Mouse (Mus musculus): ENCODE measurements around the gene Aip. TPM values are rescaled to one million over a fixed set of nuclear protein-coding genes. Genes with fewer than 3 reads are reported as not detected.

Aip gene
- 91.2 and 93.7 TPM in 2 replicates for polyA plus RNA-seq (2014; fragmentation: Nextera tagmentation; extraction: Ambion mirVana)

GRCm38 (mm10) chr19:4125741-4126696 is at the start of gene Aip:
TSS of gene Aip (minus strand) at chr19:4125858.
- Histone ChIP-seq H3K4me1 (ENCODE audit: control insufficient read depth, insufficient read depth, low read length) (peaks cover 12% of the 10 kb centered on the region), H3K4me3 (ENCODE audit: low read depth, low read length) (peak within 1 kb of the TSS; percentile 60), H3K9me3 (ENCODE audit: control insufficient read depth, low read length) (no peaks in the 10 kb centered on the region), H3K27me3 (ENCODE audit: control insufficient read depth, insufficient read depth, low read length) (no peaks in the 10 kb centered on the region), H3K9ac (ENCODE audit: low read length) (peak within 1 kb of the TSS; percentile 71), H3K4me2 (ENCODE audit: low read depth, severe bottlenecking) (peak within 1 kb of the TSS; percentile 65), H3K36me3 (ENCODE audit: control insufficient read depth, insufficient read depth, low read length) (peaks cover 5% of the 10 kb centered on the region; the same call in 1 of the 2 replicates), H3K27ac (replicated peaks; ENCODE audit: low read depth, low read length) (no peak within 1 kb of the TSS)
- peak; percentile 99 for DNase-seq (ENCODE audit: low spot score)
- peak; percentile 92 for ATAC-seq (ENCODE audit: insufficient number of reproducible peaks, low FRiP score, low TSS enrichment, low read depth)
- under 1% methylated on average over 45 of the region's 64 CpGs for WGBS

- H3K9ac ChIP-seq (ENCODE audit: low read length): no peak overlapping the region
- no peak overlapping the region for H3K4me3 ChIP-seq (ENCODE audit: low read depth, low read length)
- no peaks in the 10 kb centered on the region; the same call in 1 of the 2 replicates for H3K36me3 ChIP-seq (ENCODE audit: control insufficient read depth, insufficient read depth, low read length)
- no peaks in the 10 kb centered on the region for H3K27me3 ChIP-seq (ENCODE audit: control insufficient read depth, insufficient read depth, low read length)
- H3K4me2 ChIP-seq (ENCODE audit: low read depth, severe bottlenecking): no peak overlapping the region
- 42% methylated on average over 11 of the region's 11 CpGs for WGBS
- no peak overlapping the region for H3K27ac ChIP-seq (replicated peaks; ENCODE audit: low read depth, low read length)
- no peaks in the 10 kb centered on the region for H3K9me3 ChIP-seq (ENCODE audit: control insufficient read depth, low read length)
- DNase-seq (ENCODE audit: low spot score): no peak
- ATAC-seq (ENCODE audit: insufficient number of reproducible peaks, low FRiP score, low TSS enrichment, low read depth): no peak
- H3K4me1 ChIP-seq (ENCODE audit: control insufficient read depth, insufficient read depth, low read length): peaks cover 15% of the 10 kb centered on the region
Measured at GRCm38 (mm10) chr19:4172925-4173324, 47.3 kb upstream of the Aip start.

GRCm38 (mm10) chr19:4171393-4172290 is 46.0 kb upstream of the Aip start:
- 64% methylated on average over 13 of the region's 13 CpGs for WGBS
- Histone ChIP-seq H3K4me3 (ENCODE audit: low read depth, low read length) (no peak overlapping the region), H3K4me2 (ENCODE audit: low read depth, severe bottlenecking) (no peak overlapping the region), H3K27me3 (ENCODE audit: control insufficient read depth, insufficient read depth, low read length) (no peaks in the 10 kb centered on the region), H3K9me3 (ENCODE audit: control insufficient read depth, low read length) (no peaks in the 10 kb centered on the region), H3K27ac (replicated peaks; ENCODE audit: low read depth, low read length) (no peak overlapping the region), H3K9ac (ENCODE audit: low read length) (peak overlapping the region; percentile 12), H3K36me3 (ENCODE audit: control insufficient read depth, insufficient read depth, low read length) (no peaks in the 10 kb centered on the region; the same call in 1 of the 2 replicates), H3K4me1 (ENCODE audit: control insufficient read depth, insufficient read depth, low read length) (peaks cover 15% of the 10 kb centered on the region)
- no peak for ATAC-seq (ENCODE audit: insufficient number of reproducible peaks, low FRiP score, low TSS enrichment, low read depth)
- no peak for DNase-seq (ENCODE audit: low spot score)

GRCm38 (mm10) chr19:4170723-4171392 is 45.2 kb upstream of the Aip start:
- Histone ChIP-seq H3K4me2 (ENCODE audit: low read depth, severe bottlenecking) (no peak overlapping the region), H3K4me1 (ENCODE audit: control insufficient read depth, insufficient read depth, low read length) (peaks cover 14% of the 10 kb centered on the region), H3K4me3 (ENCODE audit: low read depth, low read length) (no peak overlapping the region), H3K27me3 (ENCODE audit: control insufficient read depth, insufficient read depth, low read length) (no peaks in the 10 kb centered on the region), H3K9ac (ENCODE audit: low read length) (peak overlapping the region; percentile 83; the same call in 1 of the 2 replicates), H3K36me3 (ENCODE audit: control insufficient read depth, insufficient read depth, low read length) (no peaks in the 10 kb centered on the region; the same call in 1 of the 2 replicates), H3K9me3 (ENCODE audit: control insufficient read depth, low read length) (no peaks in the 10 kb centered on the region), H3K27ac (replicated peaks; ENCODE audit: low read depth, low read length) (no peak overlapping the region)
- no peak for ATAC-seq (ENCODE audit: insufficient number of reproducible peaks, low FRiP score, low TSS enrichment, low read depth)
- WGBS: 90% methylated on average over 10 of the region's 10 CpGs
- DNase-seq (ENCODE audit: low spot score): no peak

DNA sequence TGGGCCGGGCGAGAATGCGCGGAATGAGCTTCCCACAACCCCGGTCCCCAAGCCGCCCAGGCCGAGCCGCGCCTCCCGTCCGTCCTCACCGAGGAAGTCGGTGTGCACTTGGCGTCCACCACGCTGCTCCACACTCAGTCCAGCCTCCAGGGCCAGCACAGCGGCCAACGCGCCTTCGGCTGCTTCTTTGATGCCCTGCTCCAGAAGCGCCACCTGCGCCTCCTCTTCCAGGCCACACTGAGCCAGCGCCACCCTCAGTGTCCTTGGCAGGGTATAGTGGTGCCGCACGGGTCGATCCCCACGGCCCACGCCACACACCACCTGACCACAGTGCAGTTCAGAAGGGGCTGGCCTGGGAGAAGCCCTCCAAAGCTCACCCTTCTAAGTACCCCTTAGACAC is 44.2 kb upstream of the Aip start:
- Histone ChIP-seq H3K9ac (ENCODE audit: low read length) (peak overlapping the region; percentile 83), H3K4me1 (ENCODE audit: control insufficient read depth, insufficient read depth, low read length) (peaks cover 5% of the 10 kb centered on the region), H3K9me3 (ENCODE audit: control insufficient read depth, low read length) (no peaks in the 10 kb centered on the region), H3K27ac (replicated peaks; ENCODE audit: low read depth, low read length) (peak overlapping the region; percentile 69), H3K4me3 (ENCODE audit: low read depth, low read length) (peak overlapping the region; percentile 41), H3K36me3 (ENCODE audit: control insufficient read depth, insufficient read depth, low read length) (no peaks in the 10 kb centered on the region; the same call in 1 of the 2 replicates), H3K27me3 (ENCODE audit: control insufficient read depth, insufficient read depth, low read length) (no peaks in the 10 kb centered on the region), H3K4me2 (ENCODE audit: low read depth, severe bottlenecking) (peak overlapping the region; percentile 88)
- DNase-seq (ENCODE audit: low spot score) (no peak), ATAC-seq (ENCODE audit: insufficient number of reproducible peaks, low FRiP score, low TSS enrichment, low read depth) (peak; percentile 46)
- 10% methylated on average over 27 of the region's 27 CpGs for WGBS

DNA sequence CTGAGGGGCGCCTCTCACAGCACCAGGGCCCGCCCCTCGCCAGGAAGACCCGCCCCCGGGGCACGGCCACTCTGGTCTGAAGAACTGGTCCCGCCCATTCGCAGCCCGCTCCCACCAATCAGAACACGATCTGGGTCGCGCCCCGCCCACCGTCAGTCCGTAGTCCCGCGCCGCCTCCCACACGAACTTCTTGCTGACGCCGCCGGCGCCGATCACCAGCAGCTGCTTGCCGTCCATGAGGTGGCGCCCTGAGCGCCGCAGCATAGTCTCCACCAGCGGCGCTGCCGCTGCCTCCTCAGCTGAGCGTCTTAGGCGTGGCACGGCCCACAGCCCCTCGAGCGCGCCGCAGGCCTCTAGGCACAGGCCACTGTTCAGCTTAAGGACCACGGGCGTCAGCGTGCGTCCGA is 43.7 kb upstream of the Aip start:
- peak overlapping the region; percentile 69 for H3K27ac ChIP-seq (replicated peaks; ENCODE audit: low read depth, low read length)
- H3K27me3 ChIP-seq (ENCODE audit: control insufficient read depth, insufficient read depth, low read length): no peaks in the 10 kb centered on the region
- peak overlapping the region; percentile 88 for H3K4me2 ChIP-seq (ENCODE audit: low read depth, severe bottlenecking)
- ATAC-seq (ENCODE audit: insufficient number of reproducible peaks, low FRiP score, low TSS enrichment, low read depth): peak; percentile 92
- under 1% methylated on average over 43 of the region's 43 CpGs for WGBS
- H3K9me3 ChIP-seq (ENCODE audit: control insufficient read depth, low read length): no peaks in the 10 kb centered on the region
- peaks cover 5% of the 10 kb centered on the region for H3K4me1 ChIP-seq (ENCODE audit: control insufficient read depth, insufficient read depth, low read length)
- peak; percentile 100 for DNase-seq (ENCODE audit: low spot score)
- H3K4me3 ChIP-seq (ENCODE audit: low read depth, low read length): peak overlapping the region; percentile 41
- peak overlapping the region; percentile 83 for H3K9ac ChIP-seq (ENCODE audit: low read length)
- no peaks in the 10 kb centered on the region; the same call in 1 of the 2 replicates for H3K36me3 ChIP-seq (ENCODE audit: control insufficient read depth, insufficient read depth, low read length)

DNA sequence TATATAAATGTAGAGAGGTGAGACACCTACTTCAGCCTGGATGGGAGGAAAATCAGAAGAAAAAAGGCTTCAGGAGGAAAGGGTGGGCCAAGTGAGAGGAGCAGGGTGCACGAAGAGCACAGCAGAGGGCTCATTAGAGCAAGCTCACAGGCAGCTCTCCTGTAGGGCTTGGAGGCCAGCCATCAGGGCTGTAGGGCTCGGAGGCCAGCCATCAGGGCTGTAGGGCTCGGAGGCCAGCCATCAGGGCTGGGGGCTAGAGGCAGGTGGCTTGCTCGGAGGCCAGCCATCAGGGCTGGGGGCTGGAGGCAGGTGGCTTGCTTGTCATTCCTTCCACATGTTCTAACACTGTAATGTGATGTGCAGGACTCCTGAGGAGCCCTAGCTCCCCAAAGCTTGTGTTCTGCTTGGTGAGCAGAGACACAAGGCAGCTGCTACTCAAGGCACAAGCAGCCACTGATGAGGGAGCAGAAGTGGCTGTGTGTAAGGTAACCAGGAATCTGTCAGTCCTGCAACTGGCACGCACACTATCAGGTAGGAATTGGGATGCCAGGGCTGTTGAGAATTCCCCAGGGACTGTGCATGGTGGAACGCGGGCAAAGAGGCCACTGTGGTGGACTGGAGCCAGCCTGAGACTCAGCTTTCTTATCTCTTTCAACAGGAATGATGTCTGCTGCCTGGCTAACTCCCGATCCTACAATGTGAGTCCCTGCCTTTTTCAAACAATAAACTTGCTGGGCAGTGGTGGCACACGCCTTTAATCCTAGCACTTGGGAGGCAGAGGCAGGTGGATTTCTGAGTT is 41.2 kb upstream of the Aip start:
- no peaks in the 10 kb centered on the region; the same call in 1 of the 2 replicates for H3K36me3 ChIP-seq (ENCODE audit: control insufficient read depth, insufficient read depth, low read length)
- no peak overlapping the region for H3K4me2 ChIP-seq (ENCODE audit: low read depth, severe bottlenecking)
- no peak for ATAC-seq (ENCODE audit: insufficient number of reproducible peaks, low FRiP score, low TSS enrichment, low read depth)
- no peak overlapping the region for H3K9ac ChIP-seq (ENCODE audit: low read length)
- no peak overlapping the region for H3K27ac ChIP-seq (replicated peaks; ENCODE audit: low read depth, low read length)
- no peak overlapping the region for H3K4me3 ChIP-seq (ENCODE audit: low read depth, low read length)
- H3K27me3 ChIP-seq (ENCODE audit: control insufficient read depth, insufficient read depth, low read length): no peaks in the 10 kb centered on the region
- H3K4me1 ChIP-seq (ENCODE audit: control insufficient read depth, insufficient read depth, low read length): peaks cover 9% of the 10 kb centered on the region
- 79% methylated on average over 9 of the region's 9 CpGs for WGBS
- H3K9me3 ChIP-seq (ENCODE audit: control insufficient read depth, low read length): no peaks in the 10 kb centered on the region
- no peak for DNase-seq (ENCODE audit: low spot score)

Measured in limb, embryonic 11.5 days (tissue).